Mouse (Mus musculus): ENCODE measurements at regions not wholly inside any gene's neighbourhood (a gene's known extent, or its start where the extent isn't known, plus 50 kb on each side); places are given as distances from the start of the nearest gene placed in this dataset.

DNA sequence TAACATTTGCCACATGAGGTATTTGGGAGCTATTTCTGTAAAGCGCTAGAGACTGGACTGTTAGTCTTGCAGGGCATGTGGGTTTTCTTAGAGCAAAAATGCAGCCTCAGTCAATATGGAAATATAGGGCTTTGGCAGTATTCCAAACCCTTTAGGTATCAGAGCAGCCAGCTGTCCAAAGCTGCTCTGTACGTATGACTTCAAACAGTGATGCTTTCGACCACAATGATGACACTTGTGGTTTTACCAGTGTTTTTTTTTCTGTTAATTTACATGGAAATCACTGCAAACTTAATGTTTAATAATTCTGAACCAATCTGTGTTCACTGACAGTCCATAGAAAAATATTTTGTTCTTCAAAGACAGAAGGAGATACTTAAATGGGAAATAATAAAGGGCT is 743.0 kb downstream of the Brinp3 start:
- TF ChIP-seq CTCF (IDR thresholded peaks at IDR 0.05; ENCODE audit: low read depth) = no peak
- no peak for TF ChIP-seq EP300 (IDR thresholded peaks at IDR 0.05; ENCODE audit: low read depth)
